Mouse (Mus musculus) forebrain, embryonic 16.5 days (tissue): ENCODE measurements around the gene Gm8439. TPM values are rescaled to one million over a fixed set of nuclear protein-coding genes. Genes with fewer than 3 reads are reported as not detected.
A peak's percentile ranks its signal among the peaks of the same experiment; 100 is the strongest.

Experiments
- ATAC-seq: fragments of 200-750 bp; cut with Nextera tagmentation; 2 replicates; pipeline ENCODE4 v1.8.0; 2017; ENCODE audit warnings: mild to moderate bottlenecking, moderate library complexity
- H3K27ac ChIP-seq: fragments of 300-500 bp; sonication (generic); 2 replicates; pipeline ENCODE4 v1.5.1; 2014; ENCODE audit warnings: low read length, control low read depth
- H3K27me3 ChIP-seq: fragments of 300-500 bp; sonication (generic); replicated peaks from 2 replicates; pipeline ENCODE4 v1.6.1; 2014; ENCODE audit warnings: low read length; ENCODE audit not compliant: control insufficient read depth, insufficient read depth
- H3K36me3 ChIP-seq: fragments of 300-500 bp; sonication (generic); 2 replicates; pipeline ENCODE4 v1.6.1; 2014; ENCODE audit not compliant: control insufficient read depth, insufficient read depth
- H3K4me1 ChIP-seq: fragments of 300-500 bp; sonication (generic); replicated peaks from 2 replicates; pipeline ENCODE4 v1.6.1; 2014; ENCODE audit warnings: low read length; ENCODE audit not compliant: control insufficient read depth, insufficient read depth
- H3K4me2 ChIP-seq: fragments of 300-500 bp; sonication (generic); 2 replicates; pipeline ENCODE4 v1.6.1; 2014; ENCODE audit warnings: mild to moderate bottlenecking, low read length, control low read depth
- H3K4me3 ChIP-seq: fragments of 300-500 bp; sonication (generic); replicated peaks from 2 replicates; pipeline ENCODE4 v1.5.1; 2014; ENCODE audit warnings: mild to moderate bottlenecking, low read length, control low read depth
- H3K9ac ChIP-seq: fragments of 300-500 bp; sonication (generic); replicated peaks from 2 replicates; pipeline ENCODE4 v1.6.1; 2014; ENCODE audit warnings: low read depth, low read length, control low read depth
- H3K9me3 ChIP-seq: fragments of 300-500 bp; sonication (generic); 2 replicates; pipeline ENCODE4 v1.6.1; 2016; ENCODE audit warnings: low read length; ENCODE audit not compliant: control insufficient read depth
- WGBS: fragments of 180-500 bp; shearing (Covaris S2); extraction: QIAGEN DNeasy Blood & Tissue Kit; methylation state at CpG from one replicate; pipeline ENCODE4 v1.1.7; 2014; 5-methylcytosine and 5-hydroxymethylcytosine counted together
- polyA plus RNA-seq: library from polyadenylated mRNA; unstranded; fragments of >200 nt; fragmentation: Nextera tagmentation; extraction: Ambion mirVana; gene quantifications from 2 replicates; pipeline ENCODE4 v1.2.1, GENCODE M21; 2015

Gene Gm8439
- polyA plus RNA-seq, 1 experiment from 2014 or later = not detected

GRCm38 (mm10) chr4:120630218-120630931 lies 41.8 kb downstream of the Gm8439 start:
- H3K27me3 ChIP-seq = no peaks in the 10 kb centered on the region
- H3K27ac ChIP-seq = no peak overlapping the region
- H3K36me3 ChIP-seq = no peaks in the 10 kb centered on the region
- H3K4me3 ChIP-seq = no peak overlapping the region
- ATAC-seq = no peak
- 87% methylated on average over 8 of the region's 8 CpGs for WGBS
- no peak overlapping the region for H3K4me2 ChIP-seq
- no peaks in the 10 kb centered on the region for H3K9me3 ChIP-seq
- H3K9ac ChIP-seq = no peak overlapping the region
- no peaks in the 10 kb centered on the region for H3K4me1 ChIP-seq

- ATAC-seq = no peak
- Histone ChIP-seq H3K27me3 (no peaks in the 10 kb centered on the region), H3K9me3 (no peaks in the 10 kb centered on the region), H3K27ac (no peak overlapping the region), H3K4me1 (no peaks in the 10 kb centered on the region), H3K4me3 (no peak overlapping the region), H3K36me3 (no peaks in the 10 kb centered on the region), H3K4me2 (no peak overlapping the region), H3K9ac (no peak overlapping the region)
- 79% methylated on average over 6 of the region's 6 CpGs for whole genome bisulfite sequencing
Observed at GRCm38 (mm10) chr4:120631828-120632227, 43.3 kb downstream of the Gm8439 start.

- ATAC-seq = no peak
- H3K4me1 ChIP-seq = no peaks in the 10 kb centered on the region
- H3K27me3 ChIP-seq = no peaks in the 10 kb centered on the region
- H3K36me3 ChIP-seq = no peaks in the 10 kb centered on the region
- no peak overlapping the region for H3K9ac ChIP-seq
- no peak overlapping the region for H3K4me2 ChIP-seq
- 82% methylated on average over 2 of the region's 2 CpGs for WGBS
- no peak overlapping the region for H3K27ac ChIP-seq
- no peak overlapping the region for H3K4me3 ChIP-seq
- H3K9me3 ChIP-seq = no peaks in the 10 kb centered on the region
Observed at GRCm38 (mm10) chr4:120635351-120635750, 46.8 kb downstream of the Gm8439 start.

GRCm38 (mm10) chr4:120641946-120642345 lies 53.4 kb downstream of the Gm8439 start:
- H3K4me1 ChIP-seq = no peaks in the 10 kb centered on the region
- no peak for ATAC-seq
- no peak overlapping the region for H3K4me2 ChIP-seq
- 88% methylated on average over 6 of the region's 6 CpGs for WGBS
- H3K27me3 ChIP-seq = no peaks in the 10 kb centered on the region
- H3K9ac ChIP-seq = no peak overlapping the region
- H3K27ac ChIP-seq = no peak overlapping the region
- no peaks in the 10 kb centered on the region for H3K9me3 ChIP-seq
- H3K36me3 ChIP-seq = no peaks in the 10 kb centered on the region
- H3K4me3 ChIP-seq = no peak overlapping the region

GRCm38 (mm10) chr4:120643899-120644298 lies 55.4 kb downstream of the Gm8439 start:
- Histone ChIP-seq H3K4me1 (no peaks in the 10 kb centered on the region), H3K36me3 (no peaks in the 10 kb centered on the region), H3K4me3 (no peak overlapping the region), H3K9me3 (no peaks in the 10 kb centered on the region), H3K27me3 (0 out of 2 replicates have a peak, but pooled peaks cover 3% of the 10 kb centered on the region), H3K27ac (no peak overlapping the region), H3K4me2 (no peak overlapping the region), H3K9ac (no peak overlapping the region)
- WGBS = 82% methylated on average over 3 of the region's 3 CpGs
- ATAC-seq = no peak

GRCm38 (mm10) chr4:120649369-120650207 lies 61.0 kb downstream of the Gm8439 start:
- peak; percentile 93 for ATAC-seq

GRCm38 (mm10) chr4:120650208-120650592 lies 61.7 kb downstream of the Gm8439 start:
- H3K36me3 ChIP-seq = no peaks in the 10 kb centered on the region
- WGBS = 20% methylated on average over 7 of the region's 7 CpGs
- peaks cover 12% of the 10 kb centered on the region for H3K4me1 ChIP-seq
- no peaks in the 10 kb centered on the region for H3K9me3 ChIP-seq
- H3K27me3 ChIP-seq = 0 out of 2 replicates have a peak, but pooled peaks cover 3% of the 10 kb centered on the region
- H3K4me2 ChIP-seq = peak overlapping the region; percentile 97
- no peak overlapping the region for H3K27ac ChIP-seq
- peak; percentile 35 for ATAC-seq
- H3K9ac ChIP-seq = peak overlapping the region; percentile 79
- H3K4me3 ChIP-seq = peak overlapping the region; percentile 63

More at GRCm38 (mm10) chr4:120649369-120650207, 61.0 kb downstream of the Gm8439 start:
- H3K4me1 ChIP-seq = peaks cover 12% of the 10 kb centered on the region
- no peaks in the 10 kb centered on the region for H3K9me3 ChIP-seq
- no peaks in the 10 kb centered on the region for H3K36me3 ChIP-seq
- H3K4me2 ChIP-seq = peak overlapping the region; percentile 97
- H3K9ac ChIP-seq = peak overlapping the region; percentile 79
- H3K27me3 ChIP-seq = 0 out of 2 replicates have a peak, but pooled peaks cover 3% of the 10 kb centered on the region
- no peak overlapping the region for H3K27ac ChIP-seq
- 4% methylated on average over 52 of the region's 55 CpGs for WGBS
- peak overlapping the region; percentile 63 for H3K4me3 ChIP-seq

- 83% methylated on average over 8 of the region's 8 CpGs for WGBS
Observed at GRCm38 (mm10) chr4:120655898-120656297, 67.4 kb downstream of the Gm8439 start.

More at GRCm38 (mm10) chr4:120655898-120656297, 67.4 kb downstream of the Gm8439 start:
- Histone ChIP-seq H3K9ac (no peak overlapping the region), H3K4me3 (no peak overlapping the region), H3K9me3 (no peaks in the 10 kb centered on the region), H3K4me1 (no peaks in the 10 kb centered on the region), H3K27me3 (no peaks in the 10 kb centered on the region), H3K27ac (no peak overlapping the region), H3K36me3 (no peaks in the 10 kb centered on the region), H3K4me2 (no peak overlapping the region)
- ATAC-seq = no peak
